Mouse (Mus musculus) neural tube, embryonic 13.5 days (tissue): ENCODE data around the gene Poldip2. TPM values are rescaled to one million over a fixed set of nuclear protein-coding genes. Genes with fewer than 3 reads are reported as not detected.

Source experiments
- polyA plus RNA-seq: library from polyadenylated mRNA; unstranded; fragments of >200 nt; fragmentation: Nextera tagmentation; extraction: Ambion mirVana; gene quantifications from 2 replicates; pipeline ENCODE4 v1.2.1, GENCODE M21; 2015

Gene Poldip2
- polyA plus RNA-seq, 1 experiment from 2014 or later, result 191 TPM

Other genes starting within 250 kb of the Poldip2 start
- gene BC030499, start 221.4 kb upstream of the Poldip2 start, polyA plus RNA-seq, result 0.19 and 0.25 TPM in 2 replicates
- 7.0 and 8.2 TPM in 2 replicates for gene Spag5, start 210.7 kb upstream of the Poldip2 start, polyA plus RNA-seq
- 143 and 149 TPM in 2 replicates for gene Aldoc, start 189.2 kb upstream of the Poldip2 start, polyA plus RNA-seq
- 79.6 and 79.7 TPM in 2 replicates for gene Pigs, start 183.8 kb upstream of the Poldip2 start, polyA plus RNA-seq
- gene Unc119, start 168.7 kb upstream of the Poldip2 start, polyA plus RNA-seq, result 80.0 and 81.9 TPM in 2 replicates
- not detected in 2 replicates for gene Foxn1, start 125.6 kb upstream of the Poldip2 start, polyA plus RNA-seq
- not detected in 2 replicates for gene Slc13a2, start 90.0 kb upstream of the Poldip2 start, polyA plus RNA-seq
- gene Slc46a1, start 46.5 kb upstream of the Poldip2 start, polyA plus RNA-seq, result 16.5 and 16.9 TPM in 2 replicates
- gene Sarm1, start 14.4 kb upstream of the Poldip2 start, polyA plus RNA-seq, result 41.1 and 43.0 TPM in 2 replicates
- gene Vtn, start 13.1 kb upstream of the Poldip2 start, polyA plus RNA-seq, result 181 and 197 TPM in 2 replicates
- gene Sebox, start 8.7 kb upstream of the Poldip2 start, polyA plus RNA-seq, result 0.15 TPM in 1 of 2 replicates, not detected in the other
- 92.7 and 101 TPM in 2 replicates for gene Tmem199, start within 50 bp of the Poldip2 start, polyA plus RNA-seq
- gene Tnfaip1, start 24.1 kb downstream of the Poldip2 start, polyA plus RNA-seq, result 50.7 and 54.2 TPM in 2 replicates
- gene Ift20, start 24.2 kb downstream of the Poldip2 start, polyA plus RNA-seq, result 120 and 122 TPM in 2 replicates
- 29.1 and 31.5 TPM in 2 replicates for gene Tmem97, start 38.6 kb downstream of the Poldip2 start, polyA plus RNA-seq
- 30.0 and 33.9 TPM in 2 replicates for gene Nlk, start 185.2 kb downstream of the Poldip2 start, polyA plus RNA-seq
- 33.3 and 36.0 TPM in 2 replicates for gene Ccnq, start 239.5 kb downstream of the Poldip2 start, polyA plus RNA-seq